Mouse (Mus musculus): ENCODE measurements at regions not wholly inside any gene's neighbourhood (a gene's known extent, or its start where the extent isn't known, plus 50 kb on each side); places are given as distances from the start of the nearest gene placed in this dataset.
"Not testable (repeated sequence)": the region's sequence is repeated elsewhere in the genome, so short reads cannot be mapped to it uniquely, and the experiment has no call there.

DNA sequence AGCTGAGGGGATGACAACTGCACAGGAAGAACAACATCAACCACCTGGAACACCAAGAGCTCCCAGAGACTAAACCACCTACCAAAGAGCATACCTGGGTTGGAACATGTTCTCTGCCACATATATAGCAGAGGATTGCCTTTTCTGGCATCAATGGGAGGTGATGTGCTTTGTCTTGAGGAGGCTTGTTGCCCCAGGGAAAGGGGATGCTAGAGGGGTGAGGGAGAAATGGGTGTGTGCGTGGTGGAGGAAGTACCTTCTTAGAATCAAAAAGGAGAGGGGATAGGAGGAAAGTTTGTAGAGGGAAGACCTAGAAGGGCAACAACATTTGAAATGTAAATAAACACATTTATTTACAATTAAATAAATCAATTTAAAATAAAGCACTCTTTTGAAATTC is 358.5 kb upstream of the Pfkp start:
- DNase-seq (ENCODE audit: extremely low spot score): no peak

DNA sequence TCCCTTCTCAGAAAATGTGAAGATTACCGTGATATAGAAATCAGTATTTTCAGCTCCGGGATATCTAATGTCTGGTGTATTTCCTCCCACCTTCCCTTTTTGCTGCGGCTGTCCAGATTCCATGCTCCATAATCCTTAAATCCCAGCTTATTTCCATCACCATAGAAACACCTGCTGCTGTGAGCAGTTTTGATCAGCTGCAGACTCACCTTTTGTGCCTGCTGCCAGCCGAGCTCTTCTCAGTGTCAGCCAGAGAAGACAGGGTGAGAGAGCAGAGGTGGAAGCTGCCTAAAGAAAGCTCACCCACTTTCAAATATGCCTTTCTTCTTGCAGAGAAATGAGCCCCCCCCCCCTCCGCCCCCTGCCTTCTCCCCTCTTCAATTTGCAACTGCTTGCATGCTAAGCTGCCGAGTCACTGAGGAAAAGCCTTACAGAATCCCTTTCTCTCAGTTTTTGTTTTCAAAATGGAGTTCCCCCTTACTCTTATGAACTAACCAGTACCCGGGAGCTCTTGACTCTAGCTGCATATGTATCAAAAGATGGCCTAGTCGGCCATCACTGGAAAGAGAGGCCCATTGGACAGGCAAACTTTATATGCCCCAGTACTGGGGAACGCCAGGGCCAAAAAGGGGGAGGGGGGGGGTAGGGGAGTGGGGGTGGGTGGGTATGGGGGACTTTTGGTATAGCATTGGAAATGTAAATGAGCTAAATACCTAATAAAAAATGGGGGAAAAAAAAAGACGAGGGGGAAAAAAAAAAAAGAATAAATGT is 350.1 kb upstream of the Pfkp start:
- not testable (repeated sequence) for DNase-seq (ENCODE audit: extremely low spot score)

DNA sequence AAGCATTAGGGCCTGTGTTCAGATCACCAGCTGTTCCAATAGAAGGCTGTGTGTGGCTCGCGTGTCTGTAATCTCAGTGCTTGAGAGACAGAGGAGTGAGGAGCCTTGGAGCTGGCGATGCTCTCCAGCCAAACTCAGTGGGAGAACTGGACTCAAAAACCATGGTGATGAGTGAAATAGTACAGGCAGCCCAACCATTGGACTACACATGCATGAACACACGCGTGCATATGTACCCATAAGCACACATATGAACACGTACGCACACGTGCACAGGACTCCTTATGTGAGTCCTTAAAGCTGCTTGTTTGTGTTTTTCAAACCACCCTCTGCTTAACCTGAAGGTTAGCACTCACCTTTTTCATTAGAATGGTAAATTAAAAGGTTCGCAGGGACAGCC is 349.5 kb upstream of the Pfkp start:
- no peak for DNase-seq (ENCODE audit: extremely low spot score)

DNA sequence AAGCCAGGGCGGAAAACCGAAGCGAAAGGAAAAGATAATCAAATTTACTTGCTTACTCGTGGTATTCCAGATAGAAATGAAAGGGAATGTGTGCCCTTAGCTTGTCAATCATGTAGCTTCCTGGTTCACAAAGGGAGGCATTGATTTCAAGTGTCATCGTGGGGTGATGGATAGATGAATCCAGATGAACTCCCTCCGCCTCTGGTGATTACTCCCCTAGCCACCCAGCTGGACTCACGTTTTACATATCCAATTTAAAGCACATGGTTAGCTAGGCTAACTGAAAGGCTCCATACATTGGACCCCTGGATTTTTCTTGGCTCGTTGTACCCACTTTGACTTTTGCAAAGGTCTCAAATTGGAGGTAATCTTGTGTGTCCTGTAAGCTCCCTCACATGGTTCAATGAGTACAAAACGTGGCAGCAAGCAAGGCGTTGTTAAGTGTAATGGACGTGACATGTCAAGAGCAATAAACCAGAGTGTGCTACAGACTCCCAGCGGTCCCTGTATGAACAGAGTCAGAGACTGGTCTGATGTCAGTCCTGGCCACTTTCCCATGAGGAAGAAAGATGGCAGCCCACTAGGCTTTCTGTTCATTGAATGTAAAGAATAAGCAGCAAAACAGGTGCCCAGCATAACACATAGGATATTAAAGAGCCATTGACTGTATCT is 343.9 kb upstream of the Pfkp start:
- DNase-seq (ENCODE audit: extremely low spot score): no peak

DNA sequence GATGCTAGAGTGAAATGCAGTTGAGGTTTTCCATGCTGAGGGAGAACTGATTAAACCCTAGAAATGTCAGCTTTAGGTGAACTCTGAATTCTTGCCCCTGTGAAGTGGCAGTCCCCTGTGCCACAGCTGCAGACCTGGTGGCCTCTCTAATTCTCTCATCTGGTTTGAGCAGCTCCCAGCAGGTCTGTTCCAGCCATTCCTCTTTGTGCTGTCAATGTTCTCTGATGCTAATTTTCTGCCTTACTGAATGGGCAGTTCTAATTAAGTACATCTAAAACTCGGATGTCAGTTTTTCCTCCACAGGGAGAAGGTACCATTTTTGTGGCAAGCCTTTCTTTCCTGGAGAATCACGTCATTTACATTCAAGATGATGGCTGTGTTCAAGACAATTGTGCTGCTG is 343.1 kb upstream of the Pfkp start:
- DNase-seq (ENCODE audit: extremely low spot score): no peak

DNA sequence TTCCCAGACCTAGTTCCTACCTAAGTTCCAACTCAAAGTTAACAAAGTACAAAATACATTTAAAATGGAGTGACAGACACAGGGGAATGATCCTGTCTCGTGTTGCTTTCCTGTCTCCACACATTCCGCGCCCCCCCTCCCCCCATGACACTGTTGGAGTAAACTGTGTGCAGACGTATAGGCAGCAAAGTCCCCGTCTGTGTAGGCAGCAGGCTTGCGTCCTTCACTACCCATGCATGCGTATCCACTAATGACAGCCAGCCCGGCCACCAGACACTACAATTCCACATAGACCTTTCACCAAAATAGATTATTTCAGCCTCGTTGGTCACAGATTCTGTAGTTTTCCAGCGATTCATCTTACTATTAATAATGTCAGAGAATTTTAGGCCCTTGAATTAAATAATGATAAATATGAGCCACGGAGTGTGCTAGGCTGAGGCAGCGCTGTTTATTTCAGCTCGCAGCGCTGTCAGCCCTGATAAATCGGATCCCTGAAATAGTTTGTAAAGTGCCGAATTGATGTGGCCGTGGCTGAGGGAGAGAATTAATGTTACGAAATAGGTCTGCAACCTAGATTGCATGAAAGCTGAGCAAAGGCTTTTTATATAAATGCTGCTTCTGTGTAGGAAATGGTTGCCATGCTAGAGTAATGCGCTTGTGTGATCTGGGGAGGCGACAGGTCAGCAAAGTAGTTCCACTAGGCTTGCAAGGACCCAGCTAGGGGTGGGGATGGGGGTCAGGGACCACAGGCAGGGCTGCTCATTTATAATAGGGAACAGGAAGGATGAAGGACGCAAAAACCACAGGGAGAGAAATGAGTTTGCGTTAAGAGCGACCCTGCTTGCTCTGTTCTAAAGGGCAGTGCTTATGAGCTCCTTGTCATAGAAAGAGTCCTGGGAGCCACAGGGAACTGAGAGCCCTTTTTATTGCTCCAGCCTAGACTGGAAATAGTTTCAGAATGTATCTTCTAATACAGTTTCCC is 336.7 kb upstream of the Pfkp start:
- no peak for DNase-seq (ENCODE audit: extremely low spot score)

DNA sequence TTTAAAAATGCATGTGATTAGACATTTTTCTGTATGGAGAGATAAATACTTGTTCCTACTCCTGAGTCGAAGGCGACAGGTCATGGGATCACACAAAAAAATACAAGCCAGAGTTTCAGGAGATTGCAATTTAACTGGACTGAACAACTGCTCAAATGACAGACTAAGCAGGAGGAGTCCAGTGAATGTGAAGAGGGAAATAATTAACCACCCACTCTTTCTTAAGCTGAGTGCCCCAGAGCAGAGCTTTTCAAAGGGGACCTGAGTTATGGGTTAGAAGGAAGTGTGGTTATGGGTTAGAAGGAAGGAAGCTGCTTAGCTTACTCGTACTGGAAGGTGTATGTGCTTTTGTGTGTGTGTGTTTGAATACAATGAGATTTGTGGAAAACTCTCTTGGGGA is 307.1 kb upstream of the Pfkp start:
- no peak for DNase-seq (ENCODE audit: extremely low spot score)

DNA sequence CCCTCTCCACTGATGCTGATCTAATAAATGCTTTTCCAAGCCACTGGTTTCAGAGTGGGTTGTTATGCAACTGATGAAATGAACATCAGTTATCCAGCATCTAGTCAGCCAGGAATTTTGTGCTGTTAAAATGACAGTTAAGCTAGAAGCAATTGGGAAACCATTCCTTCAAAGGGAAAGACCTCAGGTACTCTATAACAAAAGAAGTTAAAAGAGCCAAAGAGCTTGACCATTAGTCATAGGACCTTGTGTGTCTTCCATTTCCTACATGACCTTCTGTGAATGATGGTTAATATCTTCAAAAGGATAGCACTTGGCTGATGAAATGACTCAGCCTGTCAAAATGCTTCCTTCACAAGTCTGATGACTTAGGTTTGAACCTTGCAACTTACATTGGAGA is 275.6 kb upstream of the Pfkp start:
- DNase-seq (ENCODE audit: extremely low spot score): no peak

DNA sequence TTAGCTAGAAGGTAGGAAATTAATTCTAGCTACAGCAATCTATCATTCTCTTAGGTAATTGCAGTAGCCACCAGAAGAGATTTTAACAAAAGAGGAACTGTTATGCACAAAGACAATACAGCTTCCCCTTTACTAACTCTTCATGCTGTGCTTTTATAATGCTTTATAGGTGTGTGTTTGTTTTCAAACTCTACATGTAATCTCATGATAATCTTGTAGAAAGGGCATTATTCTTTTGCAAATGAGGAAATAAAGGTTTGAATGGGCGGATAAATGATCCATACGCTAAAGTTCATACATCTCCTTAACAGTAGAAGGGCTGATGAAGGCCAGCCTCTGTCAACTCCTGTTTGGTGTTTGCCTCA is 273.8 kb upstream of the Pfkp start:
- DNase-seq (ENCODE audit: extremely low spot score): no peak

DNA sequence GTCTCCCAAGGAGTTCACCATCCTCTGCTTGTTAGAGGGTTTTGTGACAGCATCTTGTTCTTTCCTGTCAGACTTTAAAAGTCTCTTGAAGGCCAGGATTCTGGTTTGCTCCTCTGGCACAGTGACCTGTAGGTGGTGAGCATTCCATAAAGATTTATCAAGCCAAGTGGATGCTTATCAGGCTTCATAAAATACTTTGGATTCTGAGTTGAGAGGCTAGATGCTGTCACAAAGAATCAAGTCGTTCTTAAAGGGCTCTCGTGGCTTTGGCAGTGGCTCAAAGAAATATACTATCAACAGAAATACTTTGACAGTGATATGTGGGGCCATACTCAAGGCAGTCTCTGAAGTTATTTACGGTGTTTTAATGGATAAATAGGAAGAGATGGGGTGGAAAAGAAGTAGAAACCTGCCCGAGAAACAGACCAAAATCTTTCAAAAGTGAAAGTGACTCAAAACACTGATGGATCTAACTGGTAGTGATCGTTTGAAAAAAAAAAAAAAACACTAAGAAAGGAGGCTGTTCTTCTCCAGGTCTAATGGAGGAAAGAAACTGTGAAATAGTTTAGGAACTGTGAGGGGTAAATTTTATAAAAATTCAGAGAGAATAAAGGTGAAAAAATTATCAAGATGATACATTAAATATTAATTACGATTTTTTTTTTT is 273.2 kb upstream of the Pfkp start:
- no peak for DNase-seq (ENCODE audit: extremely low spot score)

DNA sequence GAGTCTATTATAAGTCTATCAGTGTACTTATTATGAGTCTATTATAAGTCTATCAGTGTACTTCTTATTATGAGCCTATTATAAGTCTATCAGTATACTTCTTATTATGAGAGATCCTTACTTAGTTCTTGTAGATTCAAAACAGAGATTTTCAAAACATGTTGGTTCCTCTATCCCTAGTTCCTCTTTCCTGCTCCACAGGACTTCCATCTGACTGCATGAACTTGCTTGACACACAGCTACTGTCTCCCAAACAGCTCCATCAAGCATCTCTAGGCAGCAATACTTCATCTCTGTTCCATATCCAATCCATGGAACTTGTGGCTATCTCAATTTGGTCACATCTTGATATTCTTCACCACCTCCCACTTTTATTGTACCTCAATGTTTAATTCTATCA is 257.4 kb upstream of the Pfkp start:
- DNase-seq (ENCODE audit: extremely low spot score): no peak

DNA sequence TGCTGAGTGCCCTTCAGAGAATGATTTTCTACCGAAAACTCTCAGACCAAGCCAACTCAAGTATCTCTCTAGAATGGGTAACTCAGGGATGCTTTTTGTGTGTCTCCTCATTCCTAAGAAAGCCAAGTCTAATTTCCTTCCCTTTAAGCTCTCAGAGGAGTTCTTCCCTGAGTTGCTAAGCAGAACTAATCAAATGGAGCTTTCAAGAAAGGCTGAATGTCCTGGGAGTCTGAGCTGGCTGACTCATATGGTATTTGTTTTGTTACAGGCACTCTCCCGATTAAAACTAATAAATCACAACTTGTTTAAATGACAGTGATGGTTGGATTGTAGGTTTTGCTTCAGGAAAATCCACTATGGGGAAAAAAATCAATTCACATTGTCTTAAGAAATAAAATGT is 253.1 kb upstream of the Pfkp start:
- no peak for DNase-seq (ENCODE audit: extremely low spot score)

DNA sequence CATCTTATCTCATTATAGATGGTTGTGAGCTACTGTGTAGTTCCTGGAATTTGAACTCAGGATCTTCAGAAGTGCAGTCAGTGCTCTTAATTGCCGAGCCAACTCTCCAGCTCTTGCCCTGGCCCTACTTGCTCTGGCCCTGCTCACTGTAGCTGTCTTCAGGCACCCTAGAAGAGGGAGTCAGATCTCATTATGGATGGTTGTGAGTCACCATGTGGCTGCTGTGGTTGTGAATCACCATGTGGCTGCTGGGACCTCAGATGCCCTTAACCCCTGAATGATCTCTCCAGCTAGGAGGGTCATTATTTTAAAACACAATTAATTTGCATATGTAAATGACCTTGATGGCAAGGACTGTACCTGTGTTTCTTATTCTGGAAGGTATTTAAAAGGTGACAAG is 249.1 kb upstream of the Pfkp start:
- DNase-seq (ENCODE audit: extremely low spot score): no peak

DNA sequence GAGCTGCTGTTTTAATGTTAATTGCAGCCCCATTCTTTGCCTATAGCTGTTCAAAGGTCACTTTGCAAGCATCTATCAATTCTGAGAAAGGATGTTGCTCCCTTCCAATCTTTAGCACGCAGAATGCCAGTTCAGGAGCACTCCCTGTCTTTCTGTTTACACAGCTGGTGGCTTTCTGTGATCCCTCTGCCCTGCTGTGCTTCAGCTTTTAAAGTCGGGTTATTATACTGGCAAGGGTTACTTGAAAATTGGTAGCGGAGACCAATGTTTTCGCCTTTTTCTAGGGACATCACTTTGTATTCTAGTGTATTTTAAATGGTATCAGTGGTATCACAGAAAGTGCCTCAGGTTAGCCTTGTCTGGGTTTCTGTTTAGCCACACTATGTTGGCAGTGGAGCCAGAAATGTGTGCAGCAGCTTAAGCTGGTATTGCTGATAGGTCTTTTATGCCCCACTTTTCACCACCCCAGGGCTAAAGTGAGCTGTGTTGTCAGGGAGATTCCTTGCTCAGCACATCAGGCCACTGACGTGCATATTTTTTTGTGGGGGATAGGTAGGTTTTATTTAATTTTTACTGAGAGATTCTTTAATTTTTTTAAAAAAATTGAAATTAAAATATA is 243.0 kb upstream of the Pfkp start:
- peak; percentile 45 for DNase-seq (ENCODE audit: extremely low spot score)

DNA sequence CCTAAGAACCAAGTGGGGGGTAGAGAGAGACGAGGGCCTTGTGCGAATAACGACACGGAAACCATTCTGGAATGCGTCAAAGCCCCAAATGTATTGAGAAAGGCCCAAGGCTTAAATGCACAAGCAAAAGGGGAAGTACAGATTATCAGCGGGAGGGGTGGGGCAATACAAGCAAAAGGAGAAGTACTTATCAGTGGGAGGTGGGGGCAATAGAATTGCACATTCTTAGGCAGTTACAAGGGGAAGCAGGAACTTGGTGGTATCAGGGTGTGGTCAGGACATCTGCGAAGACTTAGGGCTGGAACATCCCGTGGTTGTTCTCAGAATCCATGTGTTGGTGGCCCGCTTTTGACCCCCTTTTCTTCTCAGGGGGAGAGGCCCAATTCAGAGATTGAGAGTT is 240.9 kb upstream of the Pfkp start:
- not testable (repeated sequence) for DNase-seq (ENCODE audit: extremely low spot score)

DNA sequence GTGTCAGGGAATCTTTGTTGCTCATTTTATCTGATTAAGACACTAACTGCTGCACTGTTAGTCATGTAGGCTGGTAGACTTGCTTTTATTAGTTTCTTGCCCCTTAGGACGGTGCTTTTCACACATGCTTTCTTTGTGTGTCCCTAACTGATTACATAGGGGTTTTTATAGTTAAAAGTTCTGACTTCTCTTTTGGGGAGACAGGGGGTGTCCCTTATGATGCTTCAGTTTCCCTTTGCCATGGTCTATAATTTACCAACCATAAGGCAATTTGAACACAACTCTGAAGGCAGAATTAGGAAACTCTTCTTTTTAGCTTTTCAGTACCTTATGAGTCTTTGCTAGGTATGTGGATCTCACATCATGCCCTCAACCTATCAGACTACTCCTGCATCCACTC is 239.8 kb upstream of the Pfkp start:
- no peak for DNase-seq (ENCODE audit: extremely low spot score)

DNA sequence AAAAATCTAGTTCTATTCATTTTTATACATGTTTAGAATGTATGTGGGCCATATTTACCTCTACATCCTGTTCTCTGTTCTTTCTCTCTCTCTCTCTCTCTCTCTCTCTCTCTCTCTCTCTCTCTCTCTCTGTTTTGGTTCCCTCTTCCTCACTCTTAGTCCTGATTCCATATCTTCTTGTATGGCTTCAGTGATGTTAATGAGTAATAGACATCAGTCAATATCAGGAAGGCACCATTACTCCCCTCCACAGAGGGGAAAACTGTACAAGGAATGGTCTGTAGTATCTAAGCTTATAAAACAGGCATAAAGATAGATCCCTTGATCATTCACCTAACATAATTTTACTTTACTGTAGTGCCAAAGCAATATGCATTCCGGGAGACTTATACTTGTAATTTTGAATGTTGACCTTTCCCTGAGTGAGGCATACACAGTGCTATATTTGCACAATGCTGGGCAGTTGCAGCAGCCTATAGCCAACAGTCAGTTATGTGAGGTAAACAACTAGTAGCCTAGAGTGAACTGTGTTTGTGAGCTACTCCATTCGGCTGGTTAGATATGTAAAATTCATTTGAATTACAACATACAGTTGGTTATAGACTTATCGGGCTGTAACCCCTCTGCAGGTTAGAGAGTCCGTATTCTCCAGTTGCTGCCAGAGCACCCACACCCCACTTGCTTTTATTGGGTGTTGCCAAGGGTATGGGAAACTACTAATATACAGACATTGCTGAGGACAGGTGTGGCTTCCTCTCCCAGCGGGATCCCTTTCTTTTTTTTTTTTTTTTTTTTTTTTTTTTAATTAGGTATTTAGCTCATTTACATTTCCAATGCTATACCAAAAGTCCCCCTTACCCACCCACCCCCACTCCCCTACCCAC is 228.7 kb upstream of the Pfkp start:
- DNase-seq (ENCODE audit: extremely low spot score): no peak

DNA sequence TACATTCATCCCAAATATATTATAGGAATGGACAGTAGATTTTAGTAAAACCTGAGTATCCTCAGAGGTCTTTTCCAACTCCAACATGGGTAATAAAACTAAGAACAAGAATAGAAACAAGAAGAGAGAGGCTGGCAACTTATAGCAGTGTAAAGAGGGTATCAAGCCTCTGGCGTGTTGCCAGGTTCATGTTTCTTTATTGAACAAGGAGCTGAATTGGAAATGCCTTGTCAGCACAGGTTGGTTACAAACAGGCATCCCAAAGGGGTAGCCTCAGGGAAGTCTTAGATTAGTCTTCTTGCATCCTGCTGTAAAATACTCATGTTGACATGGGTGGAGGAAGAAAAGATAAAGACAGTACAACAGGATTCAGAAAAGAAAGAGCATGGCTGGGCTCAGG is 213.6 kb upstream of the Pfkp start:
- no peak for DNase-seq (ENCODE audit: extremely low spot score)

DNA sequence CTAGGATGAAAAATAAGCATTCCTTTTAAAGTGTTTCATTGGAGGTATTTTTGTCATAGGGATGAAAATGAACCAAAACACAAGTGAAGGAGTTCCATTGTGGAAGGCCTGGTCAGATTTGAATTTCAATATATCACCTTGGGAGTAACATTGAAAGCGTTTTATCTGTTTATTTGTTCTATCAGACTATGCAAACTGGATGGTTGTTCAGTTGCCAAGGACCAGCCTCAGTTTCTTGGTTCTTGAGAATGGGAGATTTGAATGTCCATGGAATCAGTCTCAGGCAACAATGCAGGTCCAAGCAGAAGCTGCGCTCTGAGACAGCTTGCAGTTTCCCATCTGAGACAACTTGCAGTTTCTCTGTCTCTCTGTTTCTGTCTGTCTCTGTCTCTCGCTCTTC is 211.0 kb upstream of the Pfkp start:
- DNase-seq (ENCODE audit: extremely low spot score): no peak

Measured in embryo, embryonic 9.5 days (tissue).